Mouse (Mus musculus): ENCODE data around the gene Dyrk1b.
"Not testable (repeated sequence)": the region's sequence is repeated elsewhere in the genome, so short reads cannot be mapped to it uniquely, and the experiment has no call there.

Dyrk1b gene

DNA sequence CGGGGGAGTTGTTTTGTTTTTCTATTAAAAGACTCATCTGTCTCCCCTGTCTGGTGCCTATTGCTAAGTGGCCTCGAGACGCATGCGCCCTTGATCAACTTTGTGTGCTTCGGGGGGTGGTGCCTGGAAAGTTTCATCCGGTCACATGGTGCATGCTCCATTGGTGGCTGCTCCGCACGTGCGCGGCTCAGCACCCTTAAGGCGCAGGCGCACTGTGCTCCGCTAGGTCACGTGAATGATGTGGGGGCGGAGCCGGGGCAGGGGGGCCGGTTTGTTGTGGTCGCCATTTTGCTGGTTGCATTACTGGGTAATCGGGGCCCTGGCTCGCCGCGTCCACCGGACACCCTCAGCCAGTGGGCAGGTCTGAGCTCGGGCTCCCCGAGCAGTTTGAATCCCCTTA is at the start of gene Dyrk1b:
Gene Dyrk1b, plus strand, starts transcription at position 242 of the 400 bp plus-strand sequence.
- peak; percentile 99 for DNase-seq (ENCODE audit: low spot score)

DNA sequence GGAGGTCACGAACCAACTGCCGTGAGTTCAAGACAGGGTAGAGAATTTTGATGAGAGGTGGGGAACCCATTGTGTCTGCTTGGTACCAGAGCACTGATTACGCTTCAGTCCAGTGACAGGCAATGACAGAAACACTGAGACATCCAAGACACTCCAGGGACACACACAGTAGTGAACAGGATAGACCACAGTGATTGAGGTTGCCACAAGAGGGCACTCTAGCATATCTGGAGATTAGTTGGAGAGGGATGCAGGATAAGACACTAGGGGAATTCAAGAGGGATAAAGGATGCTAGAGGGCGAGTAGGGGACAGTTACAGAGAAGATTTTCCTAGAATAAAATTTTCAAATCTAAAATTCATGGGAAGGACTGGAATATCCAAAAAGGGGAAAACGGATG is 41.7 kb upstream of the Dyrk1b start:
- DNase-seq (ENCODE audit: low spot score) = peak; percentile 69

DNA sequence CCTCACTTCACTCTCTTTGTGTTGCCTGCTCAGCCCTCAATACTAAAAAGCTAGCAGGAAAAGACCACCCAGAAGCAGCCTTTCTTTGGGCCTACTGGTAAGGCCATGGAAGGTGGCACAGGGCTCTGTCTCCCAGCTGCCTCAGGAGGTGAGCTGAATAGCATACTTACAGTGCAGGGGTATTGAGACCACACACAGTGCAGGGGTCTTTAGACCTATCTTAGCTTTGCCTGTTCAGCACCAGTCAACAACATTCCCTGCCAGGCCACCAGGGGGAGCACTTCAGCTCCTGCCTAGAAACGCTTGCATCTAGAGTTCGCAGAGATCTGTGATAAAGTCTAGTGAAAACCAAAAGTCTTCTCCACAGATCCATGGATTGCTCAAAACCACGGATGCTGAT is 31.0 kb upstream of the Dyrk1b start:
- peak; percentile 79 for DNase-seq (ENCODE audit: low spot score)

DNA sequence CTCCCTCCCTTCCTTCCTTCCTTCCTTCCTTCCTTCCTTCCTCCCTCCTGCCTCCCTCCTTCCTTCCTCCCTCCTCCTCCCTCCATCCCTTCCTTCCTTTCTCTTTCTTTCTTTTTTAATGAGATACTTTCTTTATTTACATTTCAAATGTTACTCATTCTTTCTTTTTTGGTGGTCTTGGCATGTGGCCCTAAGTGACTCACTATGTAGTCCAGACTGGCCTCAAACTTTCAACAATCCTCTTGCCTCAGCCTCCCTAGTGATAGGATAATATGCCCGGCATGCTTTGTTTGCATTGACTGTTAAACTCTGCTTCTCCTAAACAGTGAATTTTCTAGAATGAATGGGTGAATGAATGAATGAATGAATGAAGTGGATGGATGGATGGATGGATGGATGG is 29.4 kb upstream of the Dyrk1b start:
- DNase-seq (ENCODE audit: low spot score) = no peak

DNA sequence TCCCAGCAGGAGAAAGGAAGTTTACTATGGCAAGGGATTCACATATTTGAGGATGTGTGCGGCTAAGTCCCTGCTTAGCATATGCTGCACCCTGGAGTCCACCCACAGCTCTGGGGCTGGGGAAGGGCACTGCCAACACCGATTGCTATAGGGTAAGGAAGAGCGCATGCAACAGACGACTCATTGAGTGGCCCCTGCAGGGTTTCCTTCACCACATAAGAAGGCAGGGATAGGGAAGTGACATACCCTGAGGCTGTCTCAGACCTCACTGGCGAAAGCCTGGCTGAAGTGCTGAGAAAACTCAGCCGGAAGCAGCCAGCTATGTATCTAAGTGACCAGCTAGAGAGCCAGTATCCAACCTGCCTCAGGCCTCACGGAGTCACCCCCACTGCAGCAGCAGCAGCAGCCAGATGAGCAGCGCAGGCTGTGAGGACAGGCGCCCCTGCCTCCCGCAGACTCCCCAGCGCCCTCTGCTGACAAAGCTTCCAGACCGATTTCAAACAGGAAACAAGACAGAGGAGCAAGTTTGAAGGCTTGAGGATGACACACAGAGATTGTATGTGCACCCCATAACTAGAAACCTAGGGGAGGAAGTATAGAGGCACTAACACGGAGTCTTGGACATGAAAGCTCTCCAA is 27.6 kb upstream of the Dyrk1b start:
- peak; percentile 68 for DNase-seq (ENCODE audit: low spot score)

DNA sequence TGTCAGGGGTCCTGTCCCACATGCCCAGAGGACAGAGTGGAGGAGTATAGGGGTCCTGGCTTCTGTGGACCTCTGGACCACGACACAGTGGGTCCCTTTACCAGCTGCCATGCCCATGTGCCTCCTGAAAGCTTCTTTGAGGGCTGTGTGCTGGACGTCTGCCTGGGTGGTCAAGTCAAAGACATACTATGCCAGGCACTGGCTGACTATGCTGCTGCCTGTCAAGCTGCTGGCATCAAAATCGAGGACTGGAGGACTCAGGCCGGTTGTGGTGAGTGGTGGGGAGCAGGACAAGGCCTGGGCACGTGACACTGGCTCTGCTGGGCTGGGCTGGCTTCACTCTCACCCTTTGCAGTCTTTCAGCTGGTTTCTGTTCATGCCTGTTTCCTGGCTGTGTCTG is 25.7 kb upstream of the Dyrk1b start:
- DNase-seq (ENCODE audit: low spot score) = not testable (repeated sequence)

DNA sequence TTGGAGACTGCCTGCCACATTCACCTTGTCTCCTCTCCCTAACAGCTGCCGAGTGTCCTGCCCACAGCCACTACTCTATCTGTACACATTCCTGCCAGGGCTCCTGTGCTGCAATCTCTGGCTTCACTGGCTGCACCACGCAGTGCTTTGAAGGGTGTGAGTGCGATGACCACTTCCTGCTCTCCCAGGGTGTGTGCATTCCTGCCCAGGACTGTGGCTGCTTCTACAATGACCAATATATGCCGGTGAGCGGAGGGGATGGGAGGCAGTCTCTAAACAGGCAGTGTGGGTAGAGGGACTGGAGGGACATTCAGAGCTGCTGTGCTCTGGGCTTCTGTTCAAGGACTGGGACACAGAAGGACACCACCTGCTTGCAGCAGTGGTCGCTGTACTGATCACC is 20.0 kb upstream of the Dyrk1b start:
- DNase-seq (ENCODE audit: low spot score) = no peak

DNA sequence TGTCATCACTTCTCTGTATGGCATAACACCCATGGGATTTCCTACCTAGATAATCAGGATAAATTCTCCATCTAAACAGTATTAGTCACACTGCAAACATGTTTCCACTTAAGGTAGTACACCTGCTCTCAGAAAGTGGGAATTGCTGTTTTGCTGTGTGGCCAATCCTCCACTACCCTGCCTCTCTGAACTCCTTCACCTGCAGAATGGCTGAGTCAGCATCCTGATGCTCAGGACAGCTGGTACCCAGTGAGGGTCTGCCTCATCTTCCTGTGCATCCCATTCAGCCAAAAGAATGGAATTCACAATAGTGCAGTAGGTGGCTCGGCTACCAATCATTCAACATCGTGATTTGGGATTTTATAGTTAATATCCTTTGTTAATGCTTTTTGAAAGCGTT is 19.4 kb upstream of the Dyrk1b start:
- no peak for DNase-seq (ENCODE audit: low spot score)

DNA sequence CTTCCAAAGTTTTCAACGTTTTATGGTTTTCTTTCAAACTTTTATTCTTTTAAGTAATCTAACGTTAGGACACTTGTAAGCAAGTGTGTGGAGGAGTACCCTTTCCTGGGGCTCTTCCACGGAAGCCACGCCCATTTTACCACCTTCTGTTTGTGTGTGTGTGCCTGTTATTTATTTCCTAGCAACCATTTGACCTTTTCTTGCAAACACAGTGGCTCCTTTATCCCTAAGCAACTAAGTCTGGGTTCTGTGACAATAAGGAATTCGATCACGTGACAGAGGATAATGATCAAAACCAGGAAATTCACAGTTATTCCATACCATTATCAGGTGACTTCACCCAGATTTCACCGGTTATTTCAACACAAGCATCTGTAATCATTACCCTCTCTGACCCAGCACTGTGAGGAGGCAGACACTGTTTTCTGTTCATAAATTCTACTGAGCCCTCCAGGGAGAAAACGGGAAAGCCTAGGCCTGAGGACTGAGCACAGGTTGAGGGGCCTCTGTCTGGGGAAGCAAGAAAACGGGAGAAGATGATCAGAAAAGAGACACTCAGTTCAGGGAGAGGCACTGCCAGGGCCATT is 18.0 kb upstream of the Dyrk1b start:
- DNase-seq (ENCODE audit: low spot score) = no peak

DNA sequence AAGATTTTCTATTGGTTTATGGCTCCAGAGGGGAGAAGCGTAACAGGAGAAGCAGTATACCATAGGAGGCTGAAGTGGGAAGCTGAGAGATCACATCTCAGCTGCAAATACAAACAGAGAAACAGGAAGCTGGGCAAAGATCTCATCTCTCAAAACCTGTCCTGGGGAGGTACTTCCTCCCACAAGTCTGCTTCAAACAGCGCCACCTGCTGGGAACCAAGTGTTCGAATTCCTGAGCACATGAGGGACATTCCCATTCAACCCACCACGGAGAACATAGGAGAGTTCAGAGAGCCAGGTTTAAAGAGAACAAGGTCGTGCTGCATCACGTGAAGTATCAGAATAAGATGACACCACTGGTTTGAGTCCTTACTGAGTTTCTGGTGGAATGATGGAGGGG is 13.9 kb upstream of the Dyrk1b start:
- DNase-seq (ENCODE audit: low spot score) = no peak

DNA sequence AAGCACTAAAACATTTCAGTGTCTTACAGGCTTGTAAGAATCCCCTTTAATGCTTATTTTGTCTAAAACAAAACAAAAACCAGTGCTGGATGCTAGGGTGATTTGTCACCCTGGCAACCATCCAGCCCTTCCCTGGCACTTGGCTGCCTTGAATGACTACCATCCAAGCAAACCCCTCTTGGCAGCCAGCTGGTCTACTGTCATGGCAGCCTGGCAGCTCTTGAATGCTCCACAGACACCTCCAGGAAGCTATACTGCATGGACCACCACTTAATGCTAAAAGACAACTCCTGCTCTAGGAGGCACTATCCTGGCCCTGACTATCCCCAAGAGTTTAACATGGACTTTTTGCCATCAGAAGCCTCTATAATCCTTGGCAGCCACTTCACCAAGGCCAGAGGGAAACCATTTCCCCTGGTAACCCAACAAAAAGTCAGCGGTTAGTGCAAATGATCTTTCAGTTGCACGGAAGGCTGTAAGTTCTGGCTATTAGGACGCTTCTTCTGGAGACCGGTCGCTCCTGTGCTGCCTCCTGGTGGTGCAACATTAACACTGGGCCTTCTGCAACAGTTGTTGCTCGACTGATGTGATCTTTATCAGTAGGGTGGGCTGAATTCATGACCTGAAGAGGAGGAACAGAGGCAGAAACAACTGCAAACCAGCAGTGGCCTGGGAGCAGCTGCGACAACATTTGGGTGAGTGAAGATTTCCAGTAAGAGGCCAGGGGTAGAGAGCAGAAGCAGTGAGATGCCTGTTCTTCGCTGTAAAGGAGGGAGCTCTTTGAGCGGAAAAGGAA is 10.8 kb upstream of the Dyrk1b start:
- DNase-seq (ENCODE audit: low spot score) = peak; percentile 84

DNA sequence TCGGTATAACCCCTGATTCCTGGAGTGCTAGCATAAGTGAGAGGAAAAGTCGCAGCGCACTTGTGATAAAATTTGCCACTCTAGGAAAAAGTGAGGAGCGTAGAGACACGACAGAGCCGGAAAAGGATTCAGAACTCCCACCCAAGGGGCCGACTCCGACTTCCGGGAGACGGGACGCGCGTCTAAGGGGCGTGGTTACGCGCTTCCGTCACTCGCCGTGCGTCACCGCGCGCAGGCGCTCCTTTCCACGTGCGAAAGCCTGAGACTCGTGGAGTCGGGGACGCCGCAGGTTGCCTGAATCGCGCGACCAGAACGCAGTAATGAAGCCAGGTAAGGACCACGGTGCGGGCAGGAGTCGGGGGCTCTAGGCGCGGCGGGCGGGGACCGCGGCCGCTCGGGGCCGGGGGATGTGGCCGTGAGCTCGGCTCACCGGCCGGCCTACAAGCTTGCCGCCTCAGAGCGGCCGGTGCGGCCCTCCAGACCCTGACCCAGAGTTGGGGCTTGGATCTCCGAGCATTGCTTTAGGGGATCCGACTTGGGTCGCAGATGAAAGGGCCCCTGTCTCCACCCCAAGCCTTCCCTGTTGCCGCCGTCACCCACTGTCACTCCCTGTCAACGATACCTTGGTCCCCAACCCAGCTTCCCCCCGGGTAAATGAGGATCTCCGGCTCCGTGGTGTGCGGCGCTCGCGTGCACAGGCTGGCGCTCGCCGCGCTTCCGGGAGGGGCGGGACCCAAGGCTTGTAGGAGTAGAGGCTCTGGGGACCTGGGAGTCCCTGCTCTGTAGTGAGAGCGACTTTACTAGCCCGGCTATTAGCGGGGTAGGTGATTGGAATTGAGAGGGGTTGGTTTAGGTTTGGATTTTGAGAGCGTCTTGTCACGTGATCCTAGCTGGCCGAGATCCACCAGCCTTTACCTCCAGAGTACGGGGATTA is 9.5 kb upstream of the Dyrk1b start, which contains the start of gene Fbl:
Gene Fbl, plus strand, starts transcription at position 222 of the 934 bp plus-strand sequence.
- peak; percentile 98 for DNase-seq (ENCODE audit: low spot score)

DNA sequence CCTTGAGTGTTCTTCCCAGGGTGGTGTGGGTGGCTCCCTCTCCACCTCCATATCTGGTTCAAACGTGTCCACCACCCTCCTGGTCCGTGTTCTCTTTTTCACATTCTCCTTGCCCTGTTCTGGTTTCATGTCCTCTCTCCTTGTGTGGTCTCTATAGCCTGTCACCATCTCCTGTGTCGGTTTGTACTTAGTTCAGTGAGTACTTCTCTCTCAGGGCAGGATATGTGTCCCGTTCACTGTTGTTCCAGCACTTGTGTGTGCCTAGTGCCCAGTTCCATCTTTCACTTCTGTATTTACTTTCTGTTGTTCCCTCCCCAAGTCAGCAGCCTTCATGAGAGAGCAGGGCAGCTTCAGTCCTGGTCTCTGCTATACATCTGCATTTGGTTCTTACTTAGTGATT is 3.9 kb upstream of the Dyrk1b start:
- DNase-seq (ENCODE audit: low spot score) = no peak

DNA sequence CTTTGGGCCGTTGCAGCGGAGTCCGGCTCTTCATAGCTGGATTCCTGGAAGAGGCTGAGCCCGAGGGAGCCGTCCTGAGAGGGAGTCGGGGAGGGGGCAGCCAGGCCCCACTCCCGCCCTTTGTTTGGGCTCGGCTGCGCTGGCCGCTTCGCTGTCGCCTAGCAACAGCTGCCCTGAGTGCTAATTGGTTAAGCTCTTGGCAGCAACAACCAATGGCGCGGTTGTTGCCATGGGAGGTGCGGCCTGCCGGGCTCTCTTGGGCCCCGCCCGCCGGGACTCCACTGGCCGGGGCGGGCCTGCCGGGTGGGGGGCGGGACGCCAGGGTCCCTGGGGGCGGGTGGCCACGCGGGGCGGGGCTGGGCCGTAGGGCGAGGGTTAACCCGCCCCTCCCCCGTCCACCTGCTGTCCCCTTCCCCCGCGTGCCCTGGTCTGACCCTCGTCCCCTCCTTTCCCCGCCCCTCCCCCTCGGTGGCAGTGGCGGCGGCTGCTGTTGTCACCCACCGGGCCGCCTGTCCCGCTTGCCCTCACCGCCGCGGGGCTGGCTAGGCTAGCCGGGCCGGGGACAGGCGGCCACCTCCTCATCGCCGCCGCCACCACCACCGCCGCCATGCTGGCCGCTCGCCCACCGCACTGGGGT is 590 bp downstream of the Dyrk1b start:
- peak; percentile 97 for DNase-seq (ENCODE audit: low spot score)

DNA sequence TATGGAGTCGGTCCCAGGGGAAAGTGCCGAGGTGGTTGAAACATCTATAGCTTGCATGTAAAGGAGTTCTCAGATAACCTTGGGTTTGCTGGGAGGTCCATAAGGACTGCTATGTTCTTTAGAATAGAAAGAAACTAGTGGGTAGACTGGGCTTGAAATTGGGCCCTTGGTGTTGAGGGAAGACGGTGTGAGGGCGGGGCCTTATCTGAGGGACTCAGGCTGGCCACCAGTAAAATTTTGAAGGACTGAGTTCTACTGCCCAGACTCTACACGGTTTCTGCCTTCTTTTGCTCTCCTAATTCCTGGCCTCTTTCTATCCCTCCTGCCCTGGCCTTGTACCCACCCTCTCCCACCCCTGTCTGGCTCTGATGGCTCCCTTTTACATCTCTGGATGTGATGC is 1.6 kb downstream of the Dyrk1b start:
- DNase-seq (ENCODE audit: low spot score) = no peak

DNA sequence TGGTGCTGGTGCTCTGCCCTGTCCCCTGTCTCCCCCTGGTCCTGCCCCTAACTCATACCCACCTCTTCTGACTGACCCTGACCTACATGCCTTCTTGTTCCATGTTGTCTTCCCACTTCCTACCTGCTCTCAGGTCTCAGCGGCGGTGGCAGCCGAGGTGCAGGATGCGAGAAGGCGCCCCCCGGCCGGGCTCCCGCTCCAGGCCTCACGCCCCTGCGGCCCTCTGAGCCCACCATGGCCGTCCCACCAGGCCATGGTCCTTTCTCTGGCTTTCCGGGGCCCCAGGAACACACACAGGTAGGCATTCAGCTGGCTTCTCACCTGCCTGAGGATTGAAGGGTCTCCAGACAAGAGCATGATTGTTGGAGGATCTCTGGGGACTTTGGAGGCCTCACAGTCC is 2.1 kb downstream of the Dyrk1b start:
- DNase-seq (ENCODE audit: low spot score) = no peak

DNA sequence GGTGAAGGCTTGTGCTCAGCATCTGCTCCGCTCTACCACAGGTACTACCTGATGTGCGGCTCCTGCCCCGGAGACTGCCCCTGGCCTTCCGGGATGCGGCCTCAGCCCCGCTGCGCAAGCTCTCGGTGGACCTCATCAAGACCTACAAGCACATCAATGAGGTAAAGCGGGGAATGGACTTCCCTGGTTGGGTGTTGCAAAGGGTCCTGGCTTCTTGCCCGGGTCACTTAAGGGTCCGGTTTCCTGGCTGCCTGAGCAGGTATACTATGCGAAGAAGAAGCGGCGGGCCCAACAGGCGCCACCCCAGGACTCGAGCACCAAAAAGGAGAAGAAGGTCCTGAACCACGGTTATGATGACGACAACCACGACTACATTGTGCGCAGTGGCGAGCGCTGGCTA is 3.1 kb downstream of the Dyrk1b start:
- DNase-seq (ENCODE audit: low spot score) = no peak

DNA sequence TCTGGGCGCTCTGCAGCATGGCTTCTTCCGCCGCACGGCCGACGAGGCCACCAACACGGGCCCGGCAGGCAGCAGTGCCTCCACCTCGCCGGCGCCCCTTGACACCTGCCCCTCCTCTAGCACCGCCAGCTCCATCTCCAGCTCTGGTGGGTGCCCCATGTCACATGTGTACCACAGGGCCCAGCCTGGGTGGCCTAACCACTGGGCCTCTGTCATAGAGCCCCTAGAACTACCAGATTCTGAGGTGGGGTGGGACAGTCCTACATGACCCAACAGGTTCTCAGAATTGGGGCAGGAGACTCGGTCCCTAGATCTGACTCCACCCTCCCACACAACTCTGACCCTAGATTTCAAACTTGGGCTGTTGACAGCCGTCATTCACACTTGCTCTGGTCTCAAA is 6.6 kb downstream of the Dyrk1b start:
- DNase-seq (ENCODE audit: low spot score) = no peak

DNA sequence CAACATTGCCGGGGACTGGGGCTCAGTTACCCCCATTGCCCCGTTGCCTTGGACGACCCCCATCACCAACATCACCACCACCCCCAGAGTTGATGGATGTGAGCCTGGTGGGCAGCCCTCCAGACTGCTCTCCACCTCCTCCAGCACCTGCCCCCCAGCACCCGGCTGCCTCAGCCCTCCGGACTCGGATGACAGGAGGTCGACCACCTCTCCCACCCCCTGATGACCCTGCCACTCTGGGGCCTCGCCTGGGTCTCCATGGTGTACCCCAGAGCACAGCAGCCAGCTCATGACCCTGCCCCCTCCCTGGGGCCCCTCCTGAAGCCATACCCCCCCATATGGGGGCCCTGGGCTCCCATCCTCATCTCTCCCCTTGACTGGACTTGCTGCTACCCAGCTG is 7.4 kb downstream of the Dyrk1b start:
- DNase-seq (ENCODE audit: low spot score) = no peak

DNA sequence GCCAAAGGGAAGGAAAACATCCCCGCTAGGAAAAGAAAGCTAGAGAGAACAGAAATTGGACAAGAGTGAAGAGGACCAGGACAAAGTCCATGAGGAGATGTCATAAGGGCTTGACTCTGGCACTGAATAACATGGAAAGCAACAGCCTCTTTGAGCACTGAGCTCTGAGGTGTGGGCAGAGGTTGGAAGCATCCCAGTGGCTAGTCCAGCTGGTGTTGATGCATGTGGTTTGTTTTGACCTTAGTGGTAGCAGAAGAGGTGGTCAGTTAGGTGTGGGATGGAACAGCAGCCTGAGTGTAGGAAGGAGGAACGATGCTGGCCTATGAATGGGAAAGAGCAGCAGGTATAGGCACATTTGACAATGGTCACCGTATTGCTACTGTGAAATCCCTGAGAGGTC is 12.2 kb downstream of the Dyrk1b start:
- DNase-seq (ENCODE audit: low spot score) = no peak

DNA sequence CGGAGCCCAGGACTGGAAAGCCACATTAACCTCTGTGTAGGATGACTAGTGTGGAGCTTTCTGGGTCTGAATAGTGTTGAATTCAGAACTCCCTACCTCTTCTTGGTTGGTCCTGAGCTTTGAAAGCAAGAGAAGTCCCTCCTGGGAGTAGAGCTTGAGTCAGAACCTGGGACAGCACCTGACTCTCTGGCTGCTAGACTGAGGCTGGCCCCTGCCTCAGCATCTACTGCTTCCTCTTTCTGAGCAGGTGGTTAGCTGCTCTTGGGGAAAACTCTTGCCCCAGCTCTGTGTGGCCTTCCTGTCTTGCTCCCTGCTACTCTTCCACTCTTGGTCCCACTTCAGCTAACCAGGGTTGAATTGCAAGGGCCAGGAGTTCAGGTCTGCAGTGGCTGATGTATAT is 12.6 kb downstream of the Dyrk1b start:
- no peak for DNase-seq (ENCODE audit: low spot score)
